Mouse (Mus musculus): ENCODE measurements at regions not wholly inside any gene's neighbourhood (a gene's known extent, or its start where the extent isn't known, plus 50 kb on each side); places are given as distances from the start of the nearest gene placed in this dataset.

DNA sequence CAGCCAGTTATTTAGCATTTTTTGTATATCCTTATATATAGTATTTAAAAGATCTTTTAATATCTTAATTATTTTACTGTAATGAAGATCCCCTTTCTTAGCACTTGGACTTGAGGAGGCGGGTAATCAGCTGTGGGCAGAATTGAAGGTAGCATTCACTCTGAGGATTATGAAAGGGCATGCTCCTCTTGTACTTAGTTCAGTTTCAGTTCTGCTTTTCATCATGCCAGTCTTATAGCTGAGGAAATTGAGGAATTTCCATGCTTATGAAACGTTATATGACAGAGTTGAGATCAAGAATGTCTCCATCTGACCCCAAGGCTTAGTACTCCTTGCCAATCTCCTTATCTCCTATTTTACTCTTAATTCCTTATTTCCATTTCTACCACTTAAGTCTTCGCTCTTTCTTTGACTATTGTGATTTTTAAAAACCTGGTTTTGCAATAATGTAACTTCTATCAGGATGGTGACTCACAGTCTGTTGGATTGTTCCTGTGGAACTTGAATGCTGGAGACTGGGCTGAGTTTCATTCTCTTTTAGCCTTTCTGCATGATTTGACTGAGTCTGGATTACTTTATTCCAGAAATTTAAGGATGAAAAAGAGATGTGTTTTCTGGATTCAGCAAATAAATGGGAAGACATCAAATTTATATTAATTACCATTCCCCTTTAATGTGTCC is 133.6 kb downstream of the Papss1 start:
- Histone ChIP-seq H3K27me3 (ENCODE audit: insufficient read depth, poor library complexity, severe bottlenecking) (no peaks in the 10 kb centered on the region), H3K27ac (no peak overlapping the region), H3K4me3 (no peak overlapping the region), H3K9me3 (no peaks in the 10 kb centered on the region), H3K36me3 (no peaks in the 10 kb centered on the region), H3K4me1 (no peaks in the 10 kb centered on the region)
- DNase-seq (ENCODE audit: low spot score) = no peak
- WGBS = 81% methylated on average over 3 of the region's 3 CpGs

DNA sequence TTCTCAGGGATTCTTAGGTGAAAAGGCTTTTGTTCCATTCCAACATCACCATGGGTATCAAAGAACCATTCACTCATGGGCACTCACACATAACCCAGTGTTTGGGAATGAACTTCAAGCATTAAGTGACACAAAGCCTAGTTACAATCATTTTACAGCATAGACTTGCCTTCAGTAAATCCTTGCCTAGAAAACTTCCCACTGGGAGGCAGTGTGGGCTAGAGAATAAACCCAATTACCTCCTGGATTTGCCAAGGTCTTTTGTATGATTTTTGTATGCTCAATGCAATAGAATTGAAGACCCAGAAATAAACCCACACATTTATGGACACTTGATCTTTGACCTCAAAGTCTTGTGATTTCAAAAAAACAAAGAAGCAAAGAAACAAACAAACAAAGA is 138.6 kb downstream of the Papss1 start:
- H3K27ac ChIP-seq = no peak overlapping the region
- DNase-seq (ENCODE audit: low spot score) = no peak
- H3K4me1 ChIP-seq = no peaks in the 10 kb centered on the region
- no peaks in the 10 kb centered on the region for H3K27me3 ChIP-seq (ENCODE audit: insufficient read depth, poor library complexity, severe bottlenecking)
- no peaks in the 10 kb centered on the region for H3K9me3 ChIP-seq
- no peaks in the 10 kb centered on the region for H3K36me3 ChIP-seq
- H3K4me3 ChIP-seq = no peak overlapping the region

DNA sequence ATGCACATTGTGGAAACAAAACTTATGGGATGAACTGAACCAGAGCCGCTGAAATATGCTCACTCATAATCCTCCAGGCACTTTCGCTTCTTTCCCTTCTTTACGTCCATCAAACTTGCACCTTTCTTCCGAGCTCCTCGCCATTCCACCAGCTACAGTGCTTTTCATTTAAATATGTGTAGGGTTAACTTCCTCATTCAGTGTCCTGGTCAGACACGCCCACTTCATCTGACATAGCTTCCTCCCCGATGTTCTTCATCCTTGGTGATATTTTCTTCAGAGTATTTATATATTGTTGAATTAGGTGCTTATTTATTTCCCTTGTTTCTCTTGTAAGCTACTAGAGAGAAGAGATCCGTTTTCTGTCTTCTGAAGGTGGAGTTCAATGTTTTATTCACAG is 149.0 kb downstream of the Papss1 start:
- no peak for DNase-seq (ENCODE audit: low spot score)
- Histone ChIP-seq H3K36me3 (no peaks in the 10 kb centered on the region), H3K9me3 (no peaks in the 10 kb centered on the region), H3K4me3 (no peak overlapping the region), H3K4me1 (no peaks in the 10 kb centered on the region), H3K27me3 (ENCODE audit: insufficient read depth, poor library complexity, severe bottlenecking) (no peaks in the 10 kb centered on the region), H3K27ac (no peak overlapping the region)
- 83% methylated on average over 8 of the region's 8 CpGs for WGBS

DNA sequence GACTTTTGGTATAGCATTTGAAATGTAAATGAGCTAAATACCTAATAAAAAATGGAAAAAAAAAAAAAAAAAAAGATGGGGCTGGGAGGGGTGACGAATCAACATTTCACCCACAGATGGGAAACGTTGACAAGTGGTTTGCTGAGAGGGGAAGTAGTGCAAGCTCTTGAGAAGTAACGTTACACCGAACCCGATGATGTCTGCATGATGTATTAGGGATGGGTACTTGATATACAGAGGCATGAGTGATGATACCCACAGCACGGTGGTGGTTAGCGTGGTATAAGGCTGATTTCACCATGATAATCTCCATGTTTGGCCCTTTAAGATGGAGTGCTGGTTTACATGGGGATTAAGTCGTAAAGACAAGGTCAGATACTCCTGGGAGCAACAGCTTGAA is 154.2 kb downstream of the Papss1 start:
- H3K9me3 ChIP-seq = no peaks in the 10 kb centered on the region
- DNase-seq (ENCODE audit: low spot score) = no peak
- no peaks in the 10 kb centered on the region for H3K36me3 ChIP-seq
- no peak overlapping the region for H3K27ac ChIP-seq
- H3K27me3 ChIP-seq (ENCODE audit: insufficient read depth, poor library complexity, severe bottlenecking) = no peaks in the 10 kb centered on the region
- H3K4me3 ChIP-seq = no peak overlapping the region
- H3K4me1 ChIP-seq = no peaks in the 10 kb centered on the region
- WGBS = 81% methylated on average over 8 of the region's 8 CpGs

DNA sequence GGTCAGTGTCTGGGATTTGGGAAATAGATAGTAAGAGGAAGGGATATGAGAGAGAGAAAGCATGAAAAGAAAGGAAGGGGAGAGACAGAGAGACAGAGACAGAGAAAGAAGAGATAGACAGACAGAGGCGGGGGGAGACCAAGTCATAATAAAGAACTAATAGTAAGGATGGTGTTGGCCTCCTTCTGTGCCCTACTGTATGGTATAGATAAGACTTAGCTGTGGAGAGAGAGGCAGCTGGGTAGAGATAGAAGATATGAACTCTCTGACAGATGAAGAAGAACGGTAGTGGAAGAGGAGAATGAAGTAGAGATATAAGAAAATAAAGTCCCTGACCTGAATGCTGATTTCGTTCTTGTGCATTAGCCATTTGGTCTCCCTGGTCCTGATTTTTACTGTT is 164.1 kb downstream of the Papss1 start:
- Histone ChIP-seq H3K27me3 (ENCODE audit: insufficient read depth, poor library complexity, severe bottlenecking) (no peaks in the 10 kb centered on the region), H3K9me3 (no peaks in the 10 kb centered on the region), H3K27ac (no peak overlapping the region), H3K4me3 (no peak overlapping the region), H3K4me1 (no peaks in the 10 kb centered on the region), H3K36me3 (no peaks in the 10 kb centered on the region)
- DNase-seq (ENCODE audit: low spot score) = no peak
- 70% methylated on average over 3 of the region's 3 CpGs for WGBS

DNA sequence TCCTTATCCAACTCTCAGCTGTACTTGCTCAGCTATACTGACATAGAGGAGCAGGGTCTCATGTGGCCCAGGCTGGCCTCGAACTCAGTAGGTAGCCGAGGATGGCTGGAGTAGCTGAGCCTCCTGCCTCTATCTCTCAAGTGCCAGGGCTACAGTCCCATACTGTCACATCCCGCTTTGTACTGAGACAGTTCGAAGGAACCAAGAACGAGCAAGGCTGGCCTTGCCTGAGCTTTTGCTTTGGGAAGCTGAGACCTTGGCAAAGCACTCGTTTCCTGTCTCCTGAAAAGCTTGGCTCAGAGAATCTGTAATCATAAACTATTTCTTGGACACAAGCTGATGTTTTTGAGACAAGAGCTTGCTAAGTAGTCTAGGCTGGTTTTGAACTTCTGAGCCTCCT is 169.7 kb downstream of the Papss1 start:
- H3K4me1 ChIP-seq = no peaks in the 10 kb centered on the region
- no peak for DNase-seq (ENCODE audit: low spot score)

DNA sequence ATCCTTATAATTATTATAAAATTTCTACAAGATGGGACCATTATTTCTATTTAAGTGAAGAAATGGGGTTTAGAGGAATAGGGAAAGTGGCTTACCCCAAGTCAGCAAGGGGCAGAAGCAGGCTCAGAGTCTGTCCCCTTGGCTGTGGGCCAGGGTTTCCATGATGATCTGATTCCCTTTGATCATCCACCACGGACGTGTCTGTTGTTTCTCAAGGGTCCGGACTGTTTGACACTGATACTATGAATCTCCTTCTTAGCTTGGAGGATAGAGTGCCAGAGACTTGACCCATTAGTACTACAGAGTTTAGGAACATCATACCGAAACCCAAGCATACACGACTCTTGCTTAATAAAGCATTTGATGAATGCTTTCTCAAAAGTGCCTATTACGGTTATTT is 172.9 kb downstream of the Papss1 start:
- Histone ChIP-seq H3K27ac (no peak overlapping the region), H3K36me3 (no peaks in the 10 kb centered on the region)
- 60% methylated on average over 6 of the region's 6 CpGs for WGBS

More for the DNA sequence above, 169.7 kb downstream of the Papss1 start:
- 83% methylated on average over 6 of the region's 6 CpGs for WGBS
- H3K9me3 ChIP-seq = no peaks in the 10 kb centered on the region
- H3K36me3 ChIP-seq = no peaks in the 10 kb centered on the region
- no peak overlapping the region for H3K27ac ChIP-seq
- H3K27me3 ChIP-seq (ENCODE audit: insufficient read depth, poor library complexity, severe bottlenecking) = no peaks in the 10 kb centered on the region
- no peak overlapping the region for H3K4me3 ChIP-seq

DNA sequence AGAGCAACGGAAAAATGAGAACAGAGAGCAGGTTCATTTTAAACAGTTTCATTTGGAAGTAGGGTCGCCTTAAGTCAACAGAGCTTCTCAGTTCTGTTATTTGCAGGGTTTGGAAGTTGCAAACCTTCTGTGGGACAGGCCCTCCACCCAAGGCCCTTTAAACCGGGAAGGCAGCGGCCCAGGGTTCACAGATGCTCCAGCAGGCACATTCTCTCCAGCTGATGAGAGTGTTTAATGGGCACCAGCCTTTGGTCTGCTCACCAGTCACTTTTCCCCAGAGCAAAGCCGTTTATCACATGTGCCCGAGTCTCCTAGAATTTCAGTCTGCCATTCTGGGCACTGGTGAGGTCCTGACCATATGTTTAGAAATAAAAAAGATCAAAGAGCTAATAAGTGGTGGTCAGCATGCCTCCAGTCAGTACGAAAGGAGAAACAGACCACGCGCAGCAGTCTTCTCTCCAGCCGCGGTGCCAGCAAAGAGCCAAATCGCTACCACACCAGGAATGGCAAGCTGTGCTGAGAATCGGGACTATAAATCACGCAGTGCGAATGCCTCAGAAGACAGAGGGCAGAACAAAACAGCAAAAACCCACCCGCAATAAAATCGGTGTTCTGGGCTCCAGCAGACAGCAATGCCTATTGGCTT is 173.5 kb downstream of the Papss1 start:
- H3K27me3 ChIP-seq (ENCODE audit: insufficient read depth, poor library complexity, severe bottlenecking) = no peaks in the 10 kb centered on the region
- DNase-seq (ENCODE audit: low spot score) = no peak
- no peaks in the 10 kb centered on the region for H3K36me3 ChIP-seq
- no peaks in the 10 kb centered on the region for H3K9me3 ChIP-seq
- H3K4me3 ChIP-seq = no peak overlapping the region
- 82% methylated on average over 17 of the region's 17 CpGs for WGBS
- no peaks in the 10 kb centered on the region for H3K4me1 ChIP-seq
- H3K27ac ChIP-seq = no peak overlapping the region

More for the DNA sequence above, 172.9 kb downstream of the Papss1 start:
- Histone ChIP-seq H3K9me3 (no peaks in the 10 kb centered on the region), H3K4me1 (no peaks in the 10 kb centered on the region), H3K4me3 (no peak overlapping the region), H3K27me3 (ENCODE audit: insufficient read depth, poor library complexity, severe bottlenecking) (no peaks in the 10 kb centered on the region)
- no peak for DNase-seq (ENCODE audit: low spot score)

DNA sequence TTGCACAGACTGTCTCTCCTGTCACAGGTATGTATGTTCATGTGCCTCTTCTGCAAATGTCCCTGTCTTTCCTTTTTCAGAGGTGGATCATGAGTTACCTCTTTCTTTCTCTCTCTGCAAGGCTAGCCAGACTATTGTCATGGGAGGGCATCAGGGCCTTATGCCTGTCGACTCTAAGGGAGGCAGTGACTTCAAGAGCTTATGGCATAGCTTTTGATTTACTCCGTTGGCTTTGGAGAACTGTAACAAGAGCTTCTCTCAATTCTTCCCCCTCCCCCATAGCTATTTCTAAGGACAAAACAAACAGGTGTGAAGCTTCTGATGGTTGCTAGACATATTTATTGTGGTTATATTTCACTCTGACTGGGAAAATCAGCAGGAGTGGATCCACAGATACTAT is 191.0 kb downstream of the Papss1 start:
- Histone ChIP-seq H3K27ac (no peak overlapping the region), H3K4me1 (no peaks in the 10 kb centered on the region), H3K4me3 (no peak overlapping the region), H3K27me3 (ENCODE audit: insufficient read depth, poor library complexity, severe bottlenecking) (no peaks in the 10 kb centered on the region), H3K36me3 (no peaks in the 10 kb centered on the region), H3K9me3 (no peaks in the 10 kb centered on the region; the same call in 1 of the 2 replicates)
- DNase-seq (ENCODE audit: low spot score) = no peak
- whole genome bisulfite sequencing = 67% methylated on average over 2 of the region's 2 CpGs

DNA sequence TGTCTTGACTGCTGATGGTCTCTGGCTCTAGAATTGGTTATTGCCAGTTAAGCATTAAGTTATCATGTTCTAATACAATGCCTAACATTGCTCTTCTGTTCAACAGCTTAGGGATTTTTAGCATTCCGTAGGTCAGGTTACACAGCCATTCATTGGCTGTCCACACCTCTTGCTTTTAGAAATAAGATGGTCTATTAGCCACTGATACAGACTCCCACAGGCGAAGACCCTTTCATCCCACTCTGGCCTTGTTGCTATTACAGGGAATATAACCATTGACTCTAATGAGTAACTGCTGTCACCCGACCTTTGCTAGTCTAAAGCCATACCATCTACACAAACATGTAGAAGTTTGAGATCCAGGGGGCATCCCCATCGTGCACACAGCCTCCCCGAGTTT is 191.6 kb downstream of the Papss1 start:
- Histone ChIP-seq H3K9me3 (no peaks in the 10 kb centered on the region; the same call in 1 of the 2 replicates), H3K4me3 (no peak overlapping the region), H3K27me3 (ENCODE audit: insufficient read depth, poor library complexity, severe bottlenecking) (no peaks in the 10 kb centered on the region), H3K36me3 (no peaks in the 10 kb centered on the region), H3K4me1 (no peaks in the 10 kb centered on the region), H3K27ac (no peak overlapping the region)
- WGBS = 83% methylated on average over 5 of the region's 5 CpGs
- DNase-seq (ENCODE audit: low spot score) = no peak

DNA sequence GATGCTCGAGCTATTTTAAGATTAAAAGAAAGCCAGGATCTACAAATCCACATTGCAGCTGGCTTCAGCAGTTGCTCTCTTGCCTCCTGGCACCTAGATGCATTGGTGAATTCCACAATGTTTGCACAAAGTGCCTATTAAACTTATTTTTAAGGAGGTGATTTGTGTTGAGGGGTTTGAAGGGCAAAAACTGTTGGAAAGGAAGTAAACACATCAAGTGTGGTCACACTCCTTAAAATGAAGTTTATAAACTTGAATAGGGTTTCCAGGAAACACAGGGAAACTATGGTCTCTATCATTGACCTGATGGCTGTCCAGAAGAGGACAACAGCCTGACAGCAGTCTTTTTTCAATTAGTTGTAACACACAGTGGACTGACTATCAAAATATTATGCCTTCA is 205.4 kb downstream of the Papss1 start:
- Histone ChIP-seq H3K9me3 (no peaks in the 10 kb centered on the region), H3K27me3 (ENCODE audit: insufficient read depth, poor library complexity, severe bottlenecking) (no peaks in the 10 kb centered on the region), H3K4me3 (no peak overlapping the region), H3K36me3 (no peaks in the 10 kb centered on the region), H3K4me1 (no peaks in the 10 kb centered on the region), H3K27ac (no peak overlapping the region)
- DNase-seq (ENCODE audit: low spot score) = no peak
- WGBS = 61% methylated on average over 1 of the region's 1 CpGs

DNA sequence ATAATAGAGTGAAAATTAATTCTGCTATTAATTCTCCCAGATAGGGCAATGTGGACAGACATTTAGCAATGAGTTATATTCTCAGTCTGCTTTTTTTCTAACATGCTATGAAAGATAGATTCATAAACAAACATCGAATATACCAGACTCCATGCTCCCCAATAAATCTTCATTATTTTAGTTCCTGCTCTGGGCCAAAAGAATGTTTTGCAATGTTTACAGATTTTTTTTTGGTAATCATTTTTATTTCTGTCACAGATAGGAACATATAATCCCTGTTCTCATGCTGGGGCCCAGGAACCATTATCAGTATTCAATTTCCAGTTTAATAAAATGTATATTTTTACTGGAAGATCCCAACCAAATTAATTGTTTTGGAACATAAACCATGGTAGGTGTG is 205.9 kb downstream of the Papss1 start:
- WGBS = 82% methylated on average over 1 of the region's 1 CpGs
- H3K27ac ChIP-seq = no peak overlapping the region
- H3K27me3 ChIP-seq (ENCODE audit: insufficient read depth, poor library complexity, severe bottlenecking) = no peaks in the 10 kb centered on the region
- no peak overlapping the region for H3K4me3 ChIP-seq
- no peaks in the 10 kb centered on the region for H3K36me3 ChIP-seq
- no peak for DNase-seq (ENCODE audit: low spot score)
- H3K4me1 ChIP-seq = no peaks in the 10 kb centered on the region
- H3K9me3 ChIP-seq = no peaks in the 10 kb centered on the region

DNA sequence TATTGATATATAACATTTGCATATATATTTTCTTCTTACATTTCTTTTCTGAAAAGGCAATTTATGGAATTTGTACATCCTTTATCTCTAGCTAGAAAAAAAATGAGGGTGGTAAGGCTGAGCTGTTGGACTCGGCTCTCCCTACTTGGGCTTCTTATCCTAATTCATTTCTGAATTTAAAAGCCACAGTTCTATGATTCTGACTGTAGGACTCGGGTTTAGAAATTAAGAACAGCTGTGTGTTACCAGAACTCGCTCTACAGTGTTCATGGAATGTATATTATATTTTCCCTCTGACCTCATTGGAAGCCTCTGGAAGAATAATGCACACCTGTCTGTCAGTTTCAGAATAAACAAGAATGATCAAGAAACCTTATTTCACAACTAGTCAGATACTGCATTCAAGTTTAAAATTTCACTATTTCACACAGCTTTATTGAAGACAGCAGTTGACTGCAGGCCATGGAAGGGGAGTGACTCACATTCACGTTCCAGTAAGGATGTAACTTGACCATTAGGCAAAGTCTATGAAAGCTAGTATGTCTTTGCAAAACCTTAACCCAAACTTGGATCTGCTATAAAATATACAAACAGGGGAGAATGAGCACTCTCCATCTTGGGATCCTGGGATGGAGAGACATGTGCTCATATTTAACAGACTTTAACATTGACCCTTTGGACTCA is 207.4 kb downstream of the Papss1 start:
- WGBS = 85% methylated on average over 4 of the region's 4 CpGs
- H3K9me3 ChIP-seq = no peaks in the 10 kb centered on the region
- no peaks in the 10 kb centered on the region for H3K4me1 ChIP-seq
- H3K27me3 ChIP-seq (ENCODE audit: insufficient read depth, poor library complexity, severe bottlenecking) = no peaks in the 10 kb centered on the region
- no peak overlapping the region for H3K4me3 ChIP-seq
- DNase-seq (ENCODE audit: low spot score) = no peak
- H3K27ac ChIP-seq = no peak overlapping the region
- no peaks in the 10 kb centered on the region for H3K36me3 ChIP-seq

All from heart, embryonic 10.5 days (tissue).